Mouse (Mus musculus) thymus, adult 2 months (tissue): Measurements from ENCODE around the gene Gak. TPM values are rescaled to one million over a fixed set of nuclear protein-coding genes. Genes with fewer than 3 reads are reported as not detected.
A peak's percentile ranks its signal among the peaks of the same experiment; 100 is the strongest.

Experiments used
- DNase-seq: peaks from one replicate; pipeline ENCODE4 v3.0.0; 2021
- H3K27ac ChIP-seq: fragments of 200-500 bp; 2 replicates; pipeline ENCODE4 v1.5.1; 2012; ENCODE audit warnings: low read length, control low read depth; ENCODE audit not compliant: control insufficient read depth, insufficient read depth
- H3K27me3 ChIP-seq: fragments of 200-500 bp; 2 replicates; pipeline ENCODE4 v1.6.1; 2012; ENCODE audit warnings: mild to moderate bottlenecking, low read length, moderate library complexity, mixed read lengths; ENCODE audit not compliant: control insufficient read depth, insufficient read depth
- H3K36me3 ChIP-seq: fragments of 200-500 bp; 2 replicates; pipeline ENCODE4 v1.6.1; 2012; ENCODE audit warnings: mild to moderate bottlenecking, low read length, moderate library complexity; ENCODE audit not compliant: control insufficient read depth, insufficient read depth
- H3K4me1 ChIP-seq: fragments of 200-500 bp; replicated peaks from 2 replicates; pipeline ENCODE4 v1.6.1; 2012; ENCODE audit warnings: low read length; ENCODE audit not compliant: control insufficient read depth, insufficient read depth
- H3K4me3 ChIP-seq: fragments of 200-500 bp; 2 replicates; pipeline ENCODE4 v1.5.1; 2012; ENCODE audit warnings: mild to moderate bottlenecking, low read length, control low read depth, moderate library complexity; ENCODE audit not compliant: control insufficient read depth, insufficient read depth
- CTCF ChIP-seq: fragments of 200-500 bp; IDR thresholded peaks from 2 replicates; pipeline ENCODE4 v1.5.1; 2012; ENCODE audit warnings: mild to moderate bottlenecking, control low read depth, low read length, moderate library complexity, borderline replicate concordance; ENCODE audit not compliant: control insufficient read depth, poor library complexity, insufficient read depth; ENCODE audit errors: extremely low read depth
- POLR2A ChIP-seq: fragments of 200-500 bp; IDR thresholded peaks from 2 replicates; pipeline ENCODE4 v1.6.1; 2012; ENCODE audit warnings: mild to moderate bottlenecking, low read length, control low read depth, moderate library complexity; ENCODE audit not compliant: control insufficient read depth, poor library complexity, insufficient read depth; ENCODE audit errors: extremely low read depth
- WGBS: fragments of 180-500 bp; shearing (Covaris S2); methylation state at CpG from one replicate; pipeline ENCODE4 v1.1.7; 2018; 5-methylcytosine and 5-hydroxymethylcytosine counted together
- polyA plus RNA-seq: library from polyadenylated mRNA; depleted of rRNA; stranded (reverse); fragments of >200 nt; gene quantifications from 2 replicates; pipeline ENCODE4 v1.2.3, GENCODE M21; 2012; rRNA removed

Gene Gak
- polyA plus RNA-seq = 158 and 164 TPM in 2 replicates

DNA sequence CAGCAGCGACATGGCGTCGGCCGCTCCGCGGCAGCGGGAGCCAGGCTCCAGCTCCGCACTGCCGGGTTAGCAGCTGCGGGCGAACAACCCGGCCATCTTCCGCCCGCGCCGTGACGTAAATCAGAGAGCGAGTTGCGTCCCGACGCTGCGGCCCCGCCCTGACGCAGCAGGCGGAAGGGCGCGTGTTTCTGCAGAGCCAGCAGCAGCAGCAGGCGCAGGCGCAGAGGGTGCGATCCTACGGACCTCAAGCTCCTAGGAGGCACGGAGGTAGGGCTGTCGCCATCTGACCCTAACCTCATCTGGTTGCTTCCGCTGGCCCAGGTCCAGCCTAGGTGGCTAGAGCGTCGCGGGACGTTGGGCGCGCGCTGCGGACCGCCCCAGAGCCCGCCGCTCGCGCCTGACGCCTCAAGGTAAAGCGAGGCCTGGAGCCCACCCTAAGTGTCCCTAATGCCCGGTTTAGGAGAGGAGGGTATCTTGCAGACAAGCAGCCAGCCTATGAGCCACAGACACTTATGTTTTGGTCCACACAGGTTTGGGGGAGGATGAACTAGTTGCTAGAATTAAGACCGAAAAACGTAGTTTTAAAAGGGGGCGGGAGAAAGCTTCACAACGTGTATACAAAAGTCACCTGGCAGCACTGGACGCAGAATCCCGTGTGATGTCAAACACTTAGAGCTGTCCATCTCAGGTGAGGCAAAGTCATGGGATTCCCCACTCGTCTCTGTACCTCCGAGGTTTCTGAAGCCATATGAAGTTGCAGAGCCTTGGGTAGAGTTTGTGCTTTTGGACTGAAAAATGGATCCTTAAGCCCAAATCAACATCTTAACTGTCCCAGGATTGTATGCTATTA, at the start of gene Gak, which contains the start of gene Tmem175:
TSS of gene Gak (minus strand) at position 122 of the 850 bp plus-strand sequence.
TSS of gene Tmem175 (plus strand) at position 137 of the 850 bp plus-strand sequence.
- Histone ChIP-seq H3K4me1 (peaks cover 9% of the 10 kb centered on the region), H3K36me3 (no peaks in the 10 kb centered on the region), H3K4me3 (peak within 1 kb of the TSS; percentile 82), H3K27me3 (no peaks in the 10 kb centered on the region), H3K27ac (peak within 1 kb of the TSS; percentile 20)
- TF ChIP-seq CTCF = peak; percentile 63; the same call in 1 of the 2 replicates
- TF ChIP-seq POLR2A = peak; percentile 99
- under 1% methylated on average over 58 of the region's 58 CpGs for WGBS
- peak; percentile 94 for DNase-seq

DNA sequence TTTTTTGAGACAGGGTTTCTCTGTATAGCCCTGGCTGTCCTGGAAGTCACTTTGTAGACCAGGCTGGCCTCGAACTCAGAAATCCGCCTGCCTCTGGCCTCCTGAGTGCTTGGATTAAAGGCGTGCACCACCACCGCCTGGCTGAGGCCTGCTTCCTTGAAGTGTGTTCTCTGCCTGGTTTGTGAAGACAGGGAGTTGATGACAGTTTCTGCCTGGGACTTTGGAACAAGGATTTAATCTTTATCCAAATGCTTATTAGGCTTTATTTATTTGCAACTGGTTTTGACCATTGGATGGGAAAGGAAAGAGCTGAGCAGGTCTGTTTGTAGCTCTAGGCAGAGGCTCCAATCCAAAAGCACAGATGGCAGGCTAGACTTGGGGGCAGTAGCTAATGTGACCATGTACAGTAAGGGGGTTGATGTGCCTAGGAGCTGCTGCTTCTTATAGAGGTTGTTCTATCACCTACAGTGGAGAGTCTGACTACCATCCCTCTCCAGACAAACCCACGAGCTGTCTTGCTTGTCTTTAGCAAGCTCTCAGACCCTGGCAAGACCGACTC, 48.8 kb upstream of the Gak start:
- no peak for TF ChIP-seq CTCF
- TF ChIP-seq POLR2A = no peak

DNA sequence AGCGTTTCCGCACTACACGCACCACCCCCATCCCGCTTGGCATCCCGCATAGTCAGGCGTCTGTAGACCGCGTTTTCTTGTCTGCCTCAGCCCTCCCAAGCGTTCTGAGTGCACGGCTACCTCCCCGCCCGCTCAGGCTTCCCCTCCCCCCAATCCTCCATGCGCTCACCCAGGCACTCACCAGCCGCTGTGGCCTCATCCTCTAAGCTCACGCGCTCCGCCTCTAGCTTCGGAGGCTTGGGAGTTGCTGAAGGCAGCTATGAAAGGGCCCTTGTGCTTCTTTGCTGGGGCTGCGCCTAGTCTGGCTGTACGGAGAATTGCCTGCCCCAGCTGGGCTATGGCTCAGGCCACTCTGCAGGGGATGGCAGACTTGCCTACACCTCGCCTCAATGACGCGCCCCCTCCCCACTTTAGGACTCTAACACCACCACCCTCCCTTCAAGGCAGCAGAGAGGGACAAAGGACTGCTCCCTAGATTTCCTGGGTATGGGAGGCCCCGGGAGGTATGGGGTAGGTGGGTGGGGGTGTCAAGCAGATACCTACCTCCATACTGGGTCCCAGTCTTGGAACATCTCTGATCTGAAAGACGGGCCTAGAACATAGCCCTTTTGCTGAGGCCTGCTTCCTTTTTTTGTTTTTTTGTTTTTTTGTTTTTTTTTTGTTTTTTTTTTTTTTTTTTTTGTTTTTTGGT, 48.2 kb upstream of the Gak start:
- WGBS = 79% methylated on average over 25 of the region's 25 CpGs
- Histone ChIP-seq H3K27me3 (no peaks in the 10 kb centered on the region), H3K36me3 (no peaks in the 10 kb centered on the region), H3K4me1 (no peaks in the 10 kb centered on the region), H3K27ac (no peak overlapping the region), H3K4me3 (no peak overlapping the region)
- TF ChIP-seq CTCF (no peak), POLR2A (no peak)
- no peak for DNase-seq

More for the DNA sequence above, 48.8 kb upstream of the Gak start:
- no peak for DNase-seq
- WGBS = 98% methylated on average over 6 of the region's 6 CpGs
- H3K27ac ChIP-seq = no peak overlapping the region
- H3K36me3 ChIP-seq = no peaks in the 10 kb centered on the region
- H3K27me3 ChIP-seq = no peaks in the 10 kb centered on the region
- no peaks in the 10 kb centered on the region for H3K4me1 ChIP-seq
- H3K4me3 ChIP-seq = no peak overlapping the region

DNA sequence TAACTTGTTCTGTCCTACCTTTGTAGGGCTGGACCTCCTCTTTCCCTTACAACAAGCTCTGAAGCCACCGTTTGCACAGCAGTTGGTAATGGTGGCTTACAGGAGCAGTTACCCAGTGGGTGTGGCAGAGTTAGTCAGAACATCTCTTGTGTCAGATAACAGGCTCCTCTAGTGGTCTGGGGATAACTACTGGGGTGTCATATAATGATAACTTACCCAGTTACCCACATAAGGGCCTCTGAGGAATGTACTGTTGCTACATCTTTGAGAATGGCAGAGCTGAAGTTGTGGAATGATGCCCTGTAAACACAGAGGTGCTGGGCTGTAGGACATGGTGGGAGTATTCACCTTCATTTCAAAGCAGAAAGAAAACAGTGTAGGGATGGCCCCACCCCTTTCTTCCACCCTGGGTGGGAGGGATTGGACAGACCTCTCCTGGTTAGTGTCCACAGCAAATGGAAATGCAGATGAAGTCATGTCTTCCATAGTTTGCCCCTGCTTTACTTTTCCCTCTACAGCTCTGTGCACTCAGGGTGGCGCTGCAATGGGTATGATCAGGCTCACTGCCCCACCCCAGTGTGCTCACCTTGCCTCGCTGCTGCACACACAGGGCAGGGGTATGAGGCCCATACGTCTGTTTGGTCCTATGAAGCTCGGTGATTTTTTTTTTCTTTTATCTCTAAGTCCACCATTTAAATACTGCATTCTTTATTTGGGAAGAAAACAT, 47.4 kb upstream of the Gak start:
- no peak for DNase-seq
- no peaks in the 10 kb centered on the region for H3K4me1 ChIP-seq
- H3K27ac ChIP-seq = no peak overlapping the region
- no peak for TF ChIP-seq CTCF
- no peak for TF ChIP-seq POLR2A
- no peaks in the 10 kb centered on the region for H3K27me3 ChIP-seq
- no peaks in the 10 kb centered on the region for H3K36me3 ChIP-seq
- 88% methylated on average over 5 of the region's 5 CpGs for WGBS
- no peak overlapping the region for H3K4me3 ChIP-seq

DNA sequence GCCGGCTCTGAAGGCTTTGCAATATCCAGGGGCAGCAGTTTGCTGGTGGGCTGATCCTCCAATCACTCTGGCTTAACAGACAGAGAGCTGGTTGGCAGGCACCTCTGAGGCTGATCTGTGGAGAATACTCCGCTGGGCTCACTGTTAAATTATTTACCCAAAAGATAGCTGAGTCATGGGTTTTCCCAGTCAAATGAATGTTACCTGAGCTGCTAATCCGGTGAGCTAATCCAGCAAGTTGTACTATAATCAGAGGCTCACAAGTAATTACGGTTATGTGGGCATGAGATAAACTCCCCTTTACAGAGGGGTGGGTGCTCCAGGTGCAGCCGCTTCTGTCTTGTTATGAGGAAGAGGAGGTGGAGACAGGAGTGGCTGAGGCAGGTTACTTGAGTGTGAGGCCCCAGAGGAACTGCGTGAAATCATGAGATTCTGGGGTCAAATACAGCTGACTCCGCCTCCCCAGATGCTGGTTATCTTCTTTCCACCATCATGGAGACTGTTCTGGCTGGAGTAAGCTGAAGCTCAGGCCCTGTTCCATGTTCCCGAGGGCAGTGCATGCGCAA, 45.8 kb upstream of the Gak start, which contains the start of gene Slc26a1:
TSS of gene Slc26a1 (minus strand) at position 319 of the 566 bp plus-strand sequence.
- H3K4me1 ChIP-seq = 0 out of 2 replicates have a peak, but pooled peaks cover 2% of the 10 kb centered on the region
- no peaks in the 10 kb centered on the region for H3K27me3 ChIP-seq
- WGBS = 91% methylated on average over 9 of the region's 9 CpGs
- H3K27ac ChIP-seq = no peak within 1 kb of the TSS
- DNase-seq = no peak
- no peak for TF ChIP-seq POLR2A
- TF ChIP-seq CTCF = no peak
- H3K36me3 ChIP-seq = no peaks in the 10 kb centered on the region
- H3K4me3 ChIP-seq = no peak within 1 kb of the TSS

DNA sequence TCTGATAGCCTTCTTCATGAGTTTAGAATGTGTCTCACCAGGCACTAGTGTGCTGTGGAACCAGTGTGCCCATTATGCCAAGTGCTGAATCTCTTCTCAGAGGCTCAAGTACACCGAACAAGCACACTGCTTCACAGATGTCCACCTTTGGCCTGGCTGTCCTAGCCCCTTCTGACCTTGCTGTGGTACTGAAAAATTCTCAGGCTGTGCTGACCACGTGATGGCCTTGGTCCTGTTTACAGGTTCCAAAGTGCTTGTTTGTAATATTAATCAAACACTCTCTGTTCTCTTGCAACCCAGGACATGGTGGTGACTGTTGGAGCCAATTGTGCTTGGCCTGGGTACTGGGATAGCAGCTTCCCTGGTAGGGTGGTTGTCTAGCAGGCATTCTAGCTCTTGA, 45.1 kb upstream of the Gak start:
- TF ChIP-seq POLR2A (no peak), CTCF (no peak)
- no peaks in the 10 kb centered on the region for H3K36me3 ChIP-seq
- no peak overlapping the region for H3K27ac ChIP-seq
- 94% methylated on average over 2 of the region's 2 CpGs for WGBS
- no peak for DNase-seq
- no peaks in the 10 kb centered on the region for H3K27me3 ChIP-seq
- H3K4me1 ChIP-seq = peaks cover 5% of the 10 kb centered on the region
- no peak overlapping the region for H3K4me3 ChIP-seq
